Mouse (Mus musculus) limb, embryonic 14.5 days (tissue): Measurements from ENCODE around the gene Nae1. TPM values are rescaled to one million over a fixed set of nuclear protein-coding genes. Genes with fewer than 3 reads are reported as not detected.

ENCODE experiments used
- ATAC-seq: fragments of 200-750 bp; cut with Nextera tagmentation; 2 replicates; pipeline ENCODE4 v1.8.0; 2017; ENCODE audit warnings: low read depth, moderate number of reproducible peaks, moderate TSS enrichment; ENCODE audit not compliant: low FRiP score
- DNase-seq: peaks from one replicate; pipeline ENCODE4 v3.0.0-alpha.2; 2015; ENCODE audit warnings: low spot score
- H3K27ac ChIP-seq: fragments of 300-500 bp; sonication (generic); replicated peaks from 2 replicates; pipeline ENCODE4 v1.5.1; 2014; ENCODE audit warnings: low read depth, mild to moderate bottlenecking, low read length, moderate library complexity, mixed read lengths
- H3K27me3 ChIP-seq: fragments of 300-500 bp; sonication (generic); 2 replicates; pipeline ENCODE4 v1.6.1; 2014; ENCODE audit warnings: low read length, mixed read lengths; ENCODE audit not compliant: control insufficient read depth, insufficient read depth
- H3K36me3 ChIP-seq: fragments of 300-500 bp; sonication (generic); 2 replicates; pipeline ENCODE4 v1.6.1; 2014; ENCODE audit warnings: mild to moderate bottlenecking, low read length, moderate library complexity, mixed read lengths; ENCODE audit not compliant: control insufficient read depth, insufficient read depth
- H3K4me1 ChIP-seq: fragments of 300-500 bp; sonication (generic); 2 replicates; pipeline ENCODE4 v1.6.1; 2014; ENCODE audit warnings: antibody characterized with exemption, low read length, mixed read lengths; ENCODE audit not compliant: control insufficient read depth, insufficient read depth
- H3K4me2 ChIP-seq: fragments of 300-500 bp; sonication (generic); replicated peaks from 2 replicates; pipeline ENCODE4 v1.6.1; 2014; ENCODE audit warnings: low read depth, mild to moderate bottlenecking, low read length, moderate library complexity; ENCODE audit not compliant: severe bottlenecking
- H3K4me3 ChIP-seq: fragments of 300-500 bp; sonication (generic); replicated peaks from 2 replicates; pipeline ENCODE4 v1.5.1; 2014; ENCODE audit warnings: low read length
- H3K9ac ChIP-seq: fragments of 300-500 bp; sonication (generic); 2 replicates; pipeline ENCODE4 v1.6.1; 2014; ENCODE audit warnings: mild to moderate bottlenecking, low read depth, low read length, moderate library complexity; ENCODE audit not compliant: severe bottlenecking
- H3K9me3 ChIP-seq: fragments of 300-500 bp; sonication (generic); 2 replicates; pipeline ENCODE4 v1.6.1; 2016; ENCODE audit warnings: low read length; ENCODE audit not compliant: control insufficient read depth
- POLR2A ChIP-seq: fragments of 200-500 bp; IDR thresholded peaks from 2 replicates; pipeline ENCODE4 v1.8.0; 2012; ENCODE audit warnings: inconsistent platforms, mild to moderate bottlenecking, moderate library complexity, borderline replicate concordance; ENCODE audit not compliant: insufficient read depth, insufficient read length; ENCODE audit errors: extremely low read depth
- WGBS: fragments of 180-500 bp; shearing (Covaris S2); extraction: QIAGEN DNeasy Blood & Tissue Kit; methylation state at CpG from one replicate; pipeline ENCODE4 v1.1.7; 2014; 5-methylcytosine and 5-hydroxymethylcytosine counted together
- polyA plus RNA-seq, 2 experiments: library from polyadenylated mRNA; depleted of rRNA in 1 of 2; stranded (reverse) in 1 of 2; unstranded in 1 of 2; fragments of >200 nt; fragmentation: Nextera tagmentation in 1 of 2; extraction: Ambion mirVana in 1 of 2; gene quantifications; 2 replicates each; pipeline versions ENCODE4 v1.2.1 to v1.2.3; 2012 to 2014

Gene Nae1
- polyA plus RNA-seq, 2 experiments: 84.2 to 97.1 TPM

- DNase-seq (no peak), ATAC-seq (no peak)
- Histone ChIP-seq H3K9ac (no peak overlapping the region), H3K27me3 (peaks cover 48% of the 10 kb centered on the region), H3K4me3 (no peak overlapping the region), H3K9me3 (no peaks in the 10 kb centered on the region), H3K36me3 (no peaks in the 10 kb centered on the region), H3K27ac (no peak overlapping the region), H3K4me2 (no peak overlapping the region), H3K4me1 (0 out of 2 replicates have a peak, but pooled peaks cover 8% of the 10 kb centered on the region)
- no peak for TF ChIP-seq POLR2A
- WGBS: 74% methylated on average over 8 of the region's 8 CpGs
Measured at GRCm38 (mm10) chr8:104543440-104544045, 9.1 kb upstream of the Nae1 start.

DNA sequence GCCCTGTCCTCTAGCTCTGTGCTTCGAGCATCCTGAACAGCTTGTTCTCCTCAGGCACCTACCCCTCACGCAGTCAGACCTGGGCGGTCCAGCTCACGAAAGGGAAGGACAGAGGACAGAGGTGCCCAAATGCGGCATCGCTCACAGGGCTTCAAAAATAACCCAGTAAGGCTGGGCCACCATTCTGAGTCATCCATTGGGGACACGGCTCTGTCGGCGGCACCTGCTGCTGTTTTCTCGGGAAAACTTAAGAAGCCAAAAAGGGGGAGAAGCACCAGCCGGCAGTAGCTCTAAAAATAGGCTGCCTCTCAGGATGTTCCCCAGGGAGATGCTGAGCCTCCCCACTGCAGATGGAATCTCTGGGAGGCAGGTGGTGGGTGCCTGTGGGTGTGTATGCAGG lies 7.7 kb upstream of the Nae1 start:
- Histone ChIP-seq H3K9me3 (no peaks in the 10 kb centered on the region), H3K4me3 (no peak overlapping the region), H3K9ac (no peak overlapping the region), H3K27me3 (peaks cover 48% of the 10 kb centered on the region), H3K27ac (no peak overlapping the region), H3K4me1 (0 out of 2 replicates have a peak, but pooled peaks cover 8% of the 10 kb centered on the region), H3K4me2 (no peak overlapping the region), H3K36me3 (no peaks in the 10 kb centered on the region)
- 17% methylated on average over 11 of the region's 11 CpGs for WGBS
- no peak for TF ChIP-seq POLR2A
- no peak for DNase-seq
- ATAC-seq: no peak

DNA sequence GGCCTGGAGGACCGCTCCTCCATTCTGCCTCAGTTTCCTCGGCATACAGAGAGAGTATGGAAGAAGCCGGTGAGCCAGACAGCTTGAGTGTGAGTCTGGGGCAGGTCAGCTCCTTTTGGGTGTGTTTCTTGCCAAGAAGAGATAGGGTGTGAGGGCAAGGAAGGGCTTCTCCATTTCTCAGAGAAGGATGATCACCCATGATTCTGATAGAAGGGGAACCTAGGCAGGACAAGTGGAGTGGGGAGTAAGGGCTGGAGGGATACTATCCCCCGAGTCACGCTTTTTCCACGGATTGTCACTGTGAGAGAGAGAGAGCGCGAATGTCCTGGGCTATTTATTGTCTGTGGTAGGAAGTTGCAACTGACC lies 7.1 kb upstream of the Nae1 start:
- ATAC-seq (no peak), DNase-seq (no peak)
- no peak for TF ChIP-seq POLR2A
- Histone ChIP-seq H3K9ac (0 out of 2 replicates have a peak overlapping the region, but pooled peaks have one; percentile 41), H3K36me3 (no peaks in the 10 kb centered on the region), H3K4me1 (0 out of 2 replicates have a peak, but pooled peaks cover 8% of the 10 kb centered on the region), H3K27ac (no peak overlapping the region), H3K27me3 (peaks cover 48% of the 10 kb centered on the region), H3K4me2 (peak overlapping the region; percentile 85), H3K9me3 (no peaks in the 10 kb centered on the region), H3K4me3 (peak overlapping the region; percentile 41)
- WGBS: 14% methylated on average over 8 of the region's 8 CpGs

- Histone ChIP-seq H3K27ac (no peak overlapping the region), H3K4me2 (peak overlapping the region; percentile 85), H3K36me3 (no peaks in the 10 kb centered on the region), H3K9me3 (no peaks in the 10 kb centered on the region), H3K27me3 (peaks cover 48% of the 10 kb centered on the region), H3K4me1 (0 out of 2 replicates have a peak, but pooled peaks cover 8% of the 10 kb centered on the region), H3K4me3 (peak overlapping the region; percentile 41), H3K9ac (peak overlapping the region; percentile 41)
- no peak for TF ChIP-seq POLR2A
- ATAC-seq (0 out of 2 replicates have a peak, but pooled peaks have one; percentile 21), DNase-seq (no peak)
- WGBS: 1% methylated on average over 33 of the region's 76 CpGs
Measured at GRCm38 (mm10) chr8:104540710-104541514, 6.5 kb upstream of the Nae1 start.

DNA sequence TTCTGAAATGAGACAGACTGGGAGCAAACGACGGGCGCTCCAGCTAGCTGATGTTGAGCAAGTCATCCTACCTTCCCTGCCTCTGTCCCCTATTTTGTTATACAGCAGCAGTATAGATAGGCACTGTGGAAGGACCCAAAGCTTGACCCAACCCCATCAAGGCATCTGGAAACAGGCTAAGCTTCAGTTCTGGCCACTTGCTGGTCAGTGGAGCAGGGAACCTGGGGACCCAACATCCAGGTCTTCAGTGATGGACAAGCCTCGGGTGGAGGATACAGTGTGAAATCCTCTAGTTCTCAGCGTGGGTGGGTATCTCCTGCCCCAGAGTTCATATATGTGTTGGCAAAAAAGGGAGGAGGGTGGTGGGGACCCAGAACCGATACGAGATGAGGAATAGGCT lies 5.8 kb upstream of the Nae1 start:
- H3K27ac ChIP-seq: no peak overlapping the region
- TF ChIP-seq POLR2A: no peak
- H3K36me3 ChIP-seq: no peaks in the 10 kb centered on the region
- 0 out of 2 replicates have a peak, but pooled peaks cover 8% of the 10 kb centered on the region for H3K4me1 ChIP-seq
- H3K9me3 ChIP-seq: no peaks in the 10 kb centered on the region
- peak overlapping the region; percentile 41 for H3K4me3 ChIP-seq
- peaks cover 48% of the 10 kb centered on the region for H3K27me3 ChIP-seq
- no peak overlapping the region for H3K9ac ChIP-seq
- peak overlapping the region; percentile 85 for H3K4me2 ChIP-seq
- WGBS: 33% methylated on average over 7 of the region's 7 CpGs
- DNase-seq (no peak), ATAC-seq (no peak)
